Mouse (Mus musculus): ENCODE measurements around the gene Cox8c. TPM values are rescaled to one million over a fixed set of nuclear protein-coding genes. Genes with fewer than 3 reads are reported as not detected.

Cox8c gene
- total RNA-seq (2021): not detected
- long read RNA-seq, experiment 1: 0 reads
- long read RNA-seq, experiment 2: 0 reads

- no peak for DNase-seq
Measured at GRCm38 (mm10) chr12:102899091-102899490, at the start of gene Cox8c. TSS of gene Cox8c (plus strand) at chr12:102899316.

GRCm38 (mm10) chr12:102860806-102861205 lies 38.3 kb upstream of the Cox8c start:
- no peak for DNase-seq

GRCm38 (mm10) chr12:102869802-102870201 lies 29.3 kb upstream of the Cox8c start:
- no peak for DNase-seq

GRCm38 (mm10) chr12:102870527-102870926 lies 28.6 kb upstream of the Cox8c start:
- DNase-seq: no peak

- peak; percentile 42 for DNase-seq
Measured at GRCm38 (mm10) chr12:102877301-102878030, 21.6 kb upstream of the Cox8c start.

GRCm38 (mm10) chr12:102878031-102878823 lies 20.9 kb upstream of the Cox8c start, which contains the start of gene Btbd7:
TSS of gene Btbd7 (minus strand) at chr12:102878471.
- peak; percentile 99 for DNase-seq

- no peak for DNase-seq
Measured at GRCm38 (mm10) chr12:102878901-102879300, 20.2 kb upstream of the Cox8c start.

GRCm38 (mm10) chr12:102885735-102886134 lies 13.4 kb upstream of the Cox8c start:
- peak; percentile 7 for DNase-seq

GRCm38 (mm10) chr12:102887366-102887765 lies 11.8 kb upstream of the Cox8c start:
- no peak for DNase-seq

- DNase-seq: no peak
Measured at GRCm38 (mm10) chr12:102888568-102888967, 10.5 kb upstream of the Cox8c start.

- DNase-seq: no peak
Measured at GRCm38 (mm10) chr12:102908191-102908590, 9.1 kb downstream of the Cox8c start.

- no peak for DNase-seq
Measured at GRCm38 (mm10) chr12:102916073-102916472, 17.0 kb downstream of the Cox8c start.

GRCm38 (mm10) chr12:102929764-102930163 lies 30.6 kb downstream of the Cox8c start:
- no peak for DNase-seq

- DNase-seq: no peak
Measured at GRCm38 (mm10) chr12:102930335-102930734, 31.2 kb downstream of the Cox8c start.

GRCm38 (mm10) chr12:102930789-102931188 lies 31.7 kb downstream of the Cox8c start:
- DNase-seq: no peak

- no peak for DNase-seq
Measured at GRCm38 (mm10) chr12:102935892-102936291, 36.8 kb downstream of the Cox8c start.

- DNase-seq: no peak
Measured at GRCm38 (mm10) chr12:102945571-102945970, 46.5 kb downstream of the Cox8c start.

GRCm38 (mm10) chr12:102947826-102948225 lies 48.7 kb downstream of the Cox8c start:
- no peak for DNase-seq

GRCm38 (mm10) chr12:102948778-102949394 lies 49.8 kb downstream of the Cox8c start, which contains the start of gene Unc79:
TSS of gene Unc79 (plus strand) at chr12:102948859.
- DNase-seq: peak; percentile 12

- DNase-seq: peak; percentile 65
Measured at GRCm38 (mm10) chr12:102949395-102950208, 50.5 kb downstream of the Cox8c start.
